32 mouse cellular contexts compared by ENCODE assay signal in genomic region chr3:109797354-109797753, GRCm38 (mm10).
DNase-seq lines count a peak whose midpoint lies in the region; ATAC-seq lines count a peak whose summit lies in the region.
"Had no signal": no experiment of that assay in that cellular context is flagged by ENCODE, and none has a peak within 500 bp of the region (broad histone marks: within the 10 kb centered on the region; RNA-seq: fewer than 3 reads in every experiment).

No protein-coding gene starts in this region.

- ATAC-seq in forebrain, embryonic 14.5 days, result peak; percentile 48; the same call in 1 of the 2 replicates
- peak; percentile 54; the same call in 1 of the 2 replicates for ATAC-seq in midbrain, embryonic 11.5 days (ENCODE audit: low FRiP score)
- ATAC-seq: liver, embryonic 12.5 days; liver, postnatal 0 days had no signal

- H3K9me3 ChIP-seq in forebrain, embryonic 14.5 days (replicated peaks; ENCODE audit: control insufficient read depth, low read length), result no peaks in the 10 kb centered on the region
- no peaks in the 10 kb centered on the region for H3K9me3 ChIP-seq in forebrain, embryonic 10.5 days
- H3K9me3 ChIP-seq in midbrain, embryonic 11.5 days (ENCODE audit: control insufficient read depth, low read length), result no peaks in the 10 kb centered on the region
- H3K9me3 ChIP-seq in midbrain, embryonic 10.5 days (replicated peaks), result no peaks in the 10 kb centered on the region
- H3K9me3 ChIP-seq: embryonic facial prominence, embryonic 13.5 days; heart, embryonic 10.5 days; heart, embryonic 15.5 days; kidney, embryonic 15.5 days; liver, embryonic 12.5 days; neural tube, embryonic 15.5 days had no signal

- H3K36me3 ChIP-seq in forebrain, embryonic 14.5 days (ENCODE audit: control insufficient read depth, insufficient read depth, low read length), result no peaks in the 10 kb centered on the region
- H3K36me3 ChIP-seq in forebrain, embryonic 10.5 days (replicated peaks), result no peaks in the 10 kb centered on the region
- H3K36me3 ChIP-seq in midbrain, embryonic 11.5 days (ENCODE audit: control insufficient read depth, insufficient read depth, low read length), result no peaks in the 10 kb centered on the region
- no peaks in the 10 kb centered on the region for H3K36me3 ChIP-seq in midbrain, embryonic 10.5 days
- H3K36me3 ChIP-seq: embryonic facial prominence, embryonic 13.5 days; G1E; heart, embryonic 10.5 days; heart, embryonic 15.5 days; kidney, embryonic 15.5 days; liver, embryonic 12.5 days; neural tube, embryonic 15.5 days had no signal

- no peak overlapping the region for H3K9ac ChIP-seq in forebrain, embryonic 14.5 days (ENCODE audit: low read length)
- no peak overlapping the region for H3K9ac ChIP-seq in midbrain, embryonic 11.5 days (ENCODE audit: low read length)
- H3K9ac ChIP-seq: embryonic facial prominence, embryonic 13.5 days; heart, embryonic 15.5 days; hindbrain, embryonic 14.5 days; kidney, embryonic 15.5 days; liver, embryonic 12.5 days; liver, postnatal 0 days; neural tube, embryonic 15.5 days had no signal

- no peaks in the 10 kb centered on the region for H3K4me1 ChIP-seq in forebrain, embryonic 14.5 days (ENCODE audit: control insufficient read depth, insufficient read depth, low read length)
- no peaks in the 10 kb centered on the region for H3K4me1 ChIP-seq in forebrain, embryonic 10.5 days
- no peaks in the 10 kb centered on the region for H3K4me1 ChIP-seq in midbrain, embryonic 11.5 days (ENCODE audit: control insufficient read depth, insufficient read depth, low read length)
- H3K4me1 ChIP-seq in midbrain, embryonic 10.5 days, result no peaks in the 10 kb centered on the region
- H3K4me1 ChIP-seq: embryonic facial prominence, embryonic 13.5 days; heart, embryonic 10.5 days; heart, embryonic 15.5 days; kidney, embryonic 15.5 days; liver, embryonic 12.5 days; megakaryocyte, embryonic 14.5 days; neural tube, embryonic 15.5 days had no signal

- peak; percentile 19 for DNase-seq in embryo, embryonic 10.5 days (ENCODE audit: low spot score)
- DNase-seq in embryo, embryonic 10 days (ENCODE audit: low spot score), result no peak
- DNase-seq in forebrain, embryonic 14.5 days (ENCODE audit: low spot score), result peak; percentile 43
- DNase-seq in forebrain, embryonic 10.5 days (ENCODE audit: extremely low spot score, low spot score), result no peak
- DNase-seq in midbrain, embryonic 11.5 days (ENCODE audit: low spot score, missing footprints), result no peak
- no peak for DNase-seq in midbrain, embryonic 10.5 days (ENCODE audit: low spot score)
- peak; percentile 50 for DNase-seq in retina, embryonic 14.5 days (ENCODE audit: low spot score)
- DNase-seq in adrenal gland, adult 18-20 months (ENCODE audit: low spot score in 2 of 2), result no peak
- DNase-seq: adrenal gland, postnatal 10 days; cerebellum, adult 11 months; cerebellum, adult 9-10 months; gastrocnemius, postnatal 14 days; heart, adult 11 months; heart, postnatal 36 days; kidney, adult 18-20 months; kidney, postnatal 36 days; liver, postnatal 0 days; lung, postnatal 4 days; right cerebral cortex, adult 18-20 months; spleen, adult 18-20 months; thymus, postnatal 25 days had no signal

- no peak overlapping the region for H3K4me3 ChIP-seq in forebrain, embryonic 14.5 days (ENCODE audit: low read depth, low read length)
- H3K4me3 ChIP-seq in forebrain, embryonic 10.5 days, result no peak overlapping the region
- no peak overlapping the region for H3K4me3 ChIP-seq in midbrain, embryonic 11.5 days (ENCODE audit: low read depth, low read length)
- H3K4me3 ChIP-seq in midbrain, embryonic 10.5 days, result no peak overlapping the region
- H3K4me3 ChIP-seq: embryonic facial prominence, embryonic 13.5 days; erythroblast, embryonic 14.5 days; heart, embryonic 10.5 days; heart, embryonic 15.5 days; kidney, embryonic 15.5 days; layer of hippocampus, adult 2 months; liver, embryonic 12.5 days; megakaryocyte, embryonic 14.5 days; neural tube, embryonic 15.5 days had no signal

- H3K27me3 ChIP-seq in forebrain, embryonic 14.5 days (replicated peaks; ENCODE audit: control insufficient read depth, insufficient read depth, low read length), result no peaks in the 10 kb centered on the region
- H3K27me3 ChIP-seq in forebrain, embryonic 10.5 days (ENCODE audit: poor library complexity, severe bottlenecking), result no peaks in the 10 kb centered on the region
- no peaks in the 10 kb centered on the region for H3K27me3 ChIP-seq in midbrain, embryonic 11.5 days (ENCODE audit: control insufficient read depth, insufficient read depth, low read length)
- no peaks in the 10 kb centered on the region for H3K27me3 ChIP-seq in midbrain, embryonic 10.5 days (ENCODE audit: low read depth, poor library complexity, severe bottlenecking)
- H3K27me3 ChIP-seq: embryonic facial prominence, embryonic 13.5 days; heart, embryonic 15.5 days; kidney, embryonic 15.5 days; liver, embryonic 12.5 days; megakaryocyte, embryonic 14.5 days; neural tube, embryonic 15.5 days had no signal

- no peak overlapping the region for H3K27ac ChIP-seq in forebrain, embryonic 14.5 days (ENCODE audit: low read depth, low read length)
- no peak overlapping the region for H3K27ac ChIP-seq in forebrain, embryonic 10.5 days
- no peak overlapping the region for H3K27ac ChIP-seq in midbrain, embryonic 11.5 days (ENCODE audit: low read depth, low read length)
- no peak overlapping the region for H3K27ac ChIP-seq in midbrain, embryonic 10.5 days (replicated peaks)
- H3K27ac ChIP-seq: embryonic facial prominence, embryonic 13.5 days; heart, embryonic 10.5 days; heart, embryonic 15.5 days; hindbrain, embryonic 14.5 days; kidney, embryonic 15.5 days; layer of hippocampus, adult 2 months; liver, embryonic 12.5 days; neural tube, embryonic 15.5 days had no signal

- 58% methylated on average over 11 of the region's 11 CpGs for WGBS in forebrain, embryonic 14.5 days
- WGBS in forebrain, embryonic 10.5 days, result 83% methylated on average over 11 of the region's 11 CpGs
- WGBS in midbrain, embryonic 11.5 days, result 77% methylated on average over 11 of the region's 11 CpGs
- WGBS in midbrain, embryonic 10.5 days, result 78% methylated on average over 11 of the region's 11 CpGs

- no peak overlapping the region for H3K4me2 ChIP-seq in forebrain, embryonic 14.5 days (ENCODE audit: low read length)
- no peak overlapping the region for H3K4me2 ChIP-seq in midbrain, embryonic 11.5 days
- H3K4me2 ChIP-seq: embryonic facial prominence, embryonic 13.5 days; heart, embryonic 15.5 days; hindbrain, embryonic 14.5 days; kidney, embryonic 15.5 days; liver, embryonic 12.5 days; neural tube, embryonic 15.5 days had no signal

Comparison
In these comparisons a context has a peak if more than half of its experiments do, and no peak if none do; other contexts are left out.
1. DNase-seq: peak in embryo, embryonic 10.5 days (single experiment), forebrain, embryonic 14.5 days (single experiment) and retina, embryonic 14.5 days (single experiment); none in embryo, embryonic 10 days (single experiment), forebrain, embryonic 10.5 days (single experiment), midbrain, embryonic 11.5 days (single experiment), midbrain, embryonic 10.5 days (single experiment) and adrenal gland, adult 18-20 months (0 of 2).